Mouse (Mus musculus): ENCODE data around the gene Hemgn.

GRCm38 (mm10) chr4:46411489-46411888, 1.8 kb downstream of the Hemgn start:
- no peak for TF ChIP-seq CTCF (IDR thresholded peaks at IDR 0.05; ENCODE audit: low read depth)
- no peak for TF ChIP-seq EP300 (optimal IDR thresholded peaks at IDR 0.05)
